Mouse (Mus musculus): ENCODE data around the gene Nol9.

GRCm38 (mm10) chr4:152090191-152090590 lies 51.1 kb downstream of the Nol9 start:
- no peak for TF ChIP-seq CTCF (IDR thresholded peaks at IDR 0.05; ENCODE audit: low read depth)
- no peak for TF ChIP-seq EP300 (IDR thresholded peaks at IDR 0.05; ENCODE audit: low read depth)
